Mouse (Mus musculus) heart, postnatal 0 days (tissue): ENCODE data around the gene Ift172.

Source experiments
- CTCF ChIP-seq: IDR thresholded peaks from 2 replicates; pipeline ENCODE4 v1.5.1; 2016; ENCODE audit warnings: antibody characterized with exemption, control low read depth, low read depth
- EP300 ChIP-seq: IDR thresholded peaks from 2 replicates; pipeline ENCODE4 v1.6.1; 2016; ENCODE audit warnings: antibody characterized with exemption, low read depth

- TF ChIP-seq CTCF (no peak), EP300 (no peak)
These were observed 86.5 kb downstream of the Ift172 start for GRCm38 (mm10) chr5:31204421-31204820.
